Mouse (Mus musculus) embryonic facial prominence, embryonic 15.5 days (tissue): ENCODE data around the gene Srpk3. TPM values are rescaled to one million over a fixed set of nuclear protein-coding genes. Genes with fewer than 3 reads are reported as not detected.
A peak's percentile ranks its signal among the peaks of the same experiment; 100 is the strongest.

Source experiments
- ATAC-seq: fragments of 200-750 bp; cut with Nextera tagmentation; 2 replicates; pipeline ENCODE4 v1.8.0; 2017; ENCODE audit warnings: low read depth, moderate TSS enrichment; ENCODE audit not compliant: insufficient number of reproducible peaks, low FRiP score, low TSS enrichment
- H3K27ac ChIP-seq: fragments of 300-500 bp; sonication (generic); replicated peaks from 2 replicates; pipeline ENCODE4 v1.5.1; 2015; ENCODE audit warnings: mild to moderate bottlenecking, inconsistent platforms
- H3K27me3 ChIP-seq: fragments of 300-500 bp; sonication (generic); 2 replicates; pipeline ENCODE4 v1.6.1; 2015; ENCODE audit warnings: inconsistent platforms
- H3K36me3 ChIP-seq: fragments of 300-500 bp; sonication (generic); 2 replicates; pipeline ENCODE4 v1.6.1; 2015; ENCODE audit warnings: mild to moderate bottlenecking, inconsistent platforms
- H3K4me1 ChIP-seq: fragments of 300-500 bp; sonication (generic); 2 replicates; pipeline ENCODE4 v1.6.1; 2015; ENCODE audit warnings: inconsistent platforms
- H3K4me2 ChIP-seq: fragments of 300-500 bp; sonication (generic); replicated peaks from 2 replicates; pipeline ENCODE4 v1.6.1; 2015; ENCODE audit warnings: mild to moderate bottlenecking, inconsistent platforms
- H3K4me3 ChIP-seq: fragments of 300-500 bp; sonication (generic); replicated peaks from 2 replicates; pipeline ENCODE4 v1.5.1; 2015; ENCODE audit warnings: mild to moderate bottlenecking, inconsistent platforms
- H3K9ac ChIP-seq: fragments of 300-500 bp; sonication (generic); 2 replicates; pipeline ENCODE4 v1.6.1; 2015; ENCODE audit warnings: inconsistent platforms
- H3K9me3 ChIP-seq: fragments of 300-500 bp; sonication (generic); replicated peaks from 2 replicates; pipeline ENCODE4 v1.6.1; 2016; ENCODE audit warnings: inconsistent platforms
- WGBS: fragments of 180-500 bp; shearing (Covaris S2); methylation state at CpG from one replicate; pipeline ENCODE4 v1.1.7; 2015; 5-methylcytosine and 5-hydroxymethylcytosine counted together
- polyA plus RNA-seq: library from polyadenylated mRNA; unstranded; fragments of >200 nt; fragmentation: Nextera tagmentation; extraction: Ambion mirVana; gene quantifications from 2 replicates; pipeline ENCODE4 v1.2.1, GENCODE M21; 2015

Gene Srpk3
- polyA plus RNA-seq, 1 experiment from 2014 or later, result 35.3 TPM

DNA sequence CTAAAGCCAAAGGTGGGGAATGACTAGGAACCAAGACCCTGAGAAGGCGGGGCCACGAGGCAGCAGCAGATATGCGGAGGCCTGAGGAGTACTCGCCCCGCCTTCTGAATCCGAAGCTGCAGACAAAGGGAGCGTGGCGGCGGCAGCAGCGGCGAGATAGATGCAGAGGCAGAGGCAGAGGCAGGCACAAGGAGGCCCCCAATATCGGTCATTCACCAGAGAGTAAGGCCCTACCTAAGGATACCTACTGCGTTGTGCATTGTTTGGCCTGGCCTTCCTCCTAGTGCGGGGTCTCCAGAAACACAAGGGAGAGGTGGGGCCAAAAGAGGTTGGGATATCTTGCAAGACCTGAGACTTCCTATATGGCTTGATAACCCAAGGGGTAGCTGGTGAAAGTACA is 40.9 kb downstream of the Srpk3 start:
- no peaks in the 10 kb centered on the region for H3K36me3 ChIP-seq
- WGBS, result 21% methylated on average over 14 of the region's 14 CpGs
- no peak overlapping the region for H3K9ac ChIP-seq
- no peak for ATAC-seq
- H3K4me1 ChIP-seq, result no peaks in the 10 kb centered on the region
- H3K9me3 ChIP-seq, result no peaks in the 10 kb centered on the region
- peak overlapping the region; percentile 30 for H3K4me3 ChIP-seq
- H3K4me2 ChIP-seq, result peak overlapping the region; percentile 41
- H3K27me3 ChIP-seq, result no peaks in the 10 kb centered on the region
- no peak overlapping the region for H3K27ac ChIP-seq

DNA sequence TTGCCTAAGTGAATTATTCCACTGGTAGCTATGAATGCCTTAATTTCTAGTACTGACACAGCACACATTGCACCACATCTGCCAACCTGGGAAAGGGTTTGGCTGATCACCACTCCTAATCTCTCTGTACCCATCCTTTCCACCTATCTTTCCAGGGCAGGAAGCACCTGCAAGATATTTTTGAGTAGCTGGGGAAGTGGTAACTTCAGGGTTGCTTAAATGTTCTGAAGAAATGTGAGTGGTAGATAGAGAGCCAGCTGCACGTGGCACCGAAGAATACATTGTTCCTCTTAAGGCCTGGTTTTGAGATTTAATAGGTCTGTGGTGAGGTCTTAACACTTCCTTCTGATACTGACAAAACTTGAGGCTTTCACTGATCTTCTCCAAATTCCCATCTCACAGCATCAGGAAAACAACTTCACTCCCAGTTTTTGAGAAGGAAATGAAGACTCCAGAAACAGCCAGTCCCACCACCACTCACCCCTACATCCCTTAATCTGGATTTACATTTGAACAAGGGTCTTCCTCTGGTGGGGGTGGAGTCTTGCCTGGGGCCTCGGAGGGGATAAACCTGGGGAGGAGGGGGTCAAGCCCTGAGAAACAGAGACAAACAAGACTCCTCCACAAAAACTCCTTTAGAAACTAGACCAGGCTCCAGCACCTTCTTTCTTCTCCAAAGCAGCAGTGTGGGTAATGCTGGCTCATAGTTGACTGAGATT is 42.5 kb downstream of the Srpk3 start:
- no peaks in the 10 kb centered on the region for H3K27me3 ChIP-seq
- 57% methylated on average over 3 of the region's 3 CpGs for WGBS
- no peak overlapping the region for H3K27ac ChIP-seq
- no peaks in the 10 kb centered on the region for H3K9me3 ChIP-seq
- no peaks in the 10 kb centered on the region for H3K4me1 ChIP-seq
- ATAC-seq, result no peak
- no peak overlapping the region for H3K9ac ChIP-seq
- H3K36me3 ChIP-seq, result no peaks in the 10 kb centered on the region
- H3K4me2 ChIP-seq, result no peak overlapping the region
- H3K4me3 ChIP-seq, result no peak overlapping the region

GRCm38 (mm10) chrX:73823747-73824146 is 49.5 kb downstream of the Srpk3 start:
- ATAC-seq, result no peak

DNA sequence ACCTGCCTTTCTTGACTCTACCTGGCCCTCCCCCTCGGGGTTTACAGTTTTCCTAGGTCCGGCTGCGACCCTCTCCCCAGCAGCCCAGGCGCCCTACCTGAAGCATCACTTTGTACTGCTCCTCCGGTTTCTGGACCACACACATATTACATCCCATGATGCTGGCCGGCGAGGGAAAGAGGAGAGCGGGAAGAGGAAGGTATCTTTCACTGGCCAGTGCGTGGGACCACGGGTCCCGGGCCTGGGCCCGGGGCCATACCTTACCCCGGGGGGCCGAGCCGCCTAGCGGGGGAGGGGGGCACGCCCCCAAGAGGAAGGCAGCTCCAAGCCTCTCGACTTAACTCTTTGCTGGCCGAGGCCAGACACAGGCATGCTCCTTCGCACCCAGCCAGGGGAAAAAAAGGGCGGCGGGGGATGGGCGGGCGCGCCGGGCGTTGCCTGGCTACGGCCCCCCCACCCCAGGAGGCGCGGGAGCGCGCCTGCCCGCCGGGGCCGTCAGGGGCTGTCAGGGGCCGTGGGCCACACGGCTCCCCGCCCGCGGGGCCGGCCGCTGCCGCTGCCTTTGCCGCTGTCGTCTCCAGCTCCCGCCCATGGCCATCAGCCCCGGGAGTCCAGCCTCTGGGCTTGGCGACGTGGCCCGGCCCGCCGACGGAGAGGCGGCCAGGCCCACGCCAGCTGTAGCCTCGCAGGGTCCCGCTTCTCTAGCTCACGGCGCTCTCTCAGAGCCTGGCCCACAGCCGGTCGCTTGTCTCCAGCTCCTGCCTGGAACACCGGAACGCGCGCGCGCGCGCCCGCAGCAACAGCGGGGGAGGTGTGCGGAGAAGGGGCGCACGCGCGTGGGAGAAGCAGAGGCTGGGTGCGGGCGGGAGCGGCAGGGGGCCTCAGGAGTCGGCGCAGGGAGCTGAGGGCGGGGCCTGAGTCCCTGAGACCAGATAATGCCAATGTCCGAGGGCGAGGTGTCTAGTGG is 50.3 kb downstream of the Srpk3 start, which contains the start of gene Pdzd4:
Pdzd4 (minus strand) TSS at position 785 of the 967 bp plus-strand sequence.
- H3K4me2 ChIP-seq, result peak within 1 kb of the TSS; percentile 68
- H3K27me3 ChIP-seq, result peaks cover 8% of the 10 kb centered on the region
- peak within 1 kb of the TSS; percentile 51; the same call in 1 of the 2 replicates for H3K27ac ChIP-seq
- H3K4me1 ChIP-seq, result 0 out of 2 replicates have a peak, but pooled peaks cover 3% of the 10 kb centered on the region
- H3K36me3 ChIP-seq, result no peaks in the 10 kb centered on the region
- no peaks in the 10 kb centered on the region for H3K9me3 ChIP-seq
- H3K4me3 ChIP-seq, result peak within 1 kb of the TSS; percentile 61
- WGBS, result 19% methylated on average over 63 of the region's 84 CpGs
- H3K9ac ChIP-seq, result peak within 1 kb of the TSS; percentile 63
- peak; percentile 85 for ATAC-seq

More at GRCm38 (mm10) chrX:73823747-73824146, 49.5 kb downstream of the Srpk3 start:
- Histone ChIP-seq H3K36me3 (no peaks in the 10 kb centered on the region), H3K9ac (no peak overlapping the region), H3K4me2 (peak overlapping the region; percentile 68), H3K9me3 (no peaks in the 10 kb centered on the region), H3K27ac (no peak overlapping the region), H3K4me3 (peak overlapping the region; percentile 61), H3K4me1 (0 out of 2 replicates have a peak, but pooled peaks cover 3% of the 10 kb centered on the region), H3K27me3 (peaks cover 8% of the 10 kb centered on the region)
- 17% methylated on average over 17 of the region's 17 CpGs for WGBS

Other genes starting within 250 kb of the Srpk3 start
- gene Dusp9, start 135.0 kb upstream of the Srpk3 start, polyA plus RNA-seq, result 4.4 and 6.0 TPM in 2 replicates
- gene Pnck, start 114.3 kb upstream of the Srpk3 start, polyA plus RNA-seq, result 13.3 and 14.2 TPM in 2 replicates
- 8.9 and 9.7 TPM in 2 replicates for gene Slc6a8, start 101.3 kb upstream of the Srpk3 start, polyA plus RNA-seq
- gene Bcap31, start 58.2 kb upstream of the Srpk3 start, polyA plus RNA-seq, result 254 and 265 TPM in 2 replicates
- gene Abcd1, start 57.8 kb upstream of the Srpk3 start, polyA plus RNA-seq, result 19.4 and 20.2 TPM in 2 replicates
- gene Plxnb3, start 17.3 kb upstream of the Srpk3 start, polyA plus RNA-seq, result 1.1 and 1.6 TPM in 2 replicates
- 193 and 199 TPM in 2 replicates for gene Idh3g, start 12.5 kb downstream of the Srpk3 start, polyA plus RNA-seq
- gene Ssr4, start 12.6 kb downstream of the Srpk3 start, polyA plus RNA-seq, result 221 and 235 TPM in 2 replicates
- gene Pdzd4, start 50.6 kb downstream of the Srpk3 start, polyA plus RNA-seq, result 1.3 TPM in 2 replicates
- 0.11 and 0.16 TPM in 2 replicates for gene Avpr2, start 117.7 kb downstream of the Srpk3 start, polyA plus RNA-seq
- gene L1cam, start 121.7 kb downstream of the Srpk3 start, polyA plus RNA-seq, result 4.4 and 7.2 TPM in 2 replicates
- gene Arhgap4, start 147.5 kb downstream of the Srpk3 start, polyA plus RNA-seq, result 4.1 and 5.1 TPM in 2 replicates
- gene Naa10, start 147.5 kb downstream of the Srpk3 start, polyA plus RNA-seq, result 115 and 120 TPM in 2 replicates
- 33.1 and 42.3 TPM in 2 replicates for gene Renbp, start 156.4 kb downstream of the Srpk3 start, polyA plus RNA-seq
- 43.0 and 49.5 TPM in 2 replicates for gene Hcfc1, start 192.0 kb downstream of the Srpk3 start, polyA plus RNA-seq
- 63.9 and 73.2 TPM in 2 replicates for gene Irak1, start 249.5 kb downstream of the Srpk3 start, polyA plus RNA-seq